Mouse (Mus musculus) urinary bladder, postnatal 10 days (tissue): ENCODE data around the gene Znrf2.

ENCODE experiments used
- DNase-seq: peaks from one replicate; pipeline ENCODE4 v3.0.0; 2022; ENCODE audit warnings: low spot score

Znrf2 gene

DNA sequence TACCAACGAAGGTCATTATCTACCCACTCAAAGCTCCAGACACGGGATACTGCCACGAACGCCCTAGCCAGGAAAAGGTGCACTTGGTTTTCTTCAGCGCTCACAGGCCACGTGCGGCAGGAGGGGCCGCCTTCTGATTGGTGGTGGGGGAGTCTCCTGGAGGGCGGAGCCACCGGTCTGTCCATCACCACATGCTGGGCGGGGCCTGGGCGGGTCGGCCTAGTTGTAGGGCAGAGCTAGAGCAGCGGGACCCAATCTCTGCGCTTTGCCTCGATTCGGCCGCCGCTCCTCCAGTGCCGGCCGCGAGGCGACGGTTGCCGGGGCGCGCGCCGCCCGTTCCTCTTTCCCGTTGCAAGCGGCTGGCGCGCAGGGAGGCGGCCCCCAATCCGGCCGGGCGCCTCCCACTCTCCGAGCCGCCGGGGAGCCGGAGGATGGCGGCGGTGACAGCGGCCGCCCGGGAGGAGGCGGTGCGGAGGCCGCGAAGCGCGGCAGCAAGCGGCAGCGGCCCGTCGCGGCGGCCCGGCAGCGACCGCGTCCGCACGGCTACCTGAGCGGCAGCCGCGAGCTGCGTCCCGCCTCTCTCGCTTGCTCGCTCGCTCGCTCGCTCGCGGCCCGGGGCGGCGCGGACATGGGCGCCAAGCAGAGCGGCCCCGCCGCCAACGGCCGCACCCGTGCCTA, at the start of gene Znrf2:
Gene Znrf2, plus strand, starts transcription at position 529 of the 678 bp plus-strand sequence.
- DNase-seq: peak; percentile 76

GRCm38 (mm10) chr6:54767746-54768145, 49.0 kb upstream of the Znrf2 start:
- no peak for DNase-seq

GRCm38 (mm10) chr6:54770766-54771165, 46.0 kb upstream of the Znrf2 start:
- no peak for DNase-seq

GRCm38 (mm10) chr6:54771171-54771570, 45.5 kb upstream of the Znrf2 start:
- no peak for DNase-seq

- no peak for DNase-seq
These were observed 44.6 kb upstream of the Znrf2 start for GRCm38 (mm10) chr6:54772078-54772477.

- DNase-seq: no peak
These were observed 41.0 kb upstream of the Znrf2 start for GRCm38 (mm10) chr6:54775739-54776138.

DNA sequence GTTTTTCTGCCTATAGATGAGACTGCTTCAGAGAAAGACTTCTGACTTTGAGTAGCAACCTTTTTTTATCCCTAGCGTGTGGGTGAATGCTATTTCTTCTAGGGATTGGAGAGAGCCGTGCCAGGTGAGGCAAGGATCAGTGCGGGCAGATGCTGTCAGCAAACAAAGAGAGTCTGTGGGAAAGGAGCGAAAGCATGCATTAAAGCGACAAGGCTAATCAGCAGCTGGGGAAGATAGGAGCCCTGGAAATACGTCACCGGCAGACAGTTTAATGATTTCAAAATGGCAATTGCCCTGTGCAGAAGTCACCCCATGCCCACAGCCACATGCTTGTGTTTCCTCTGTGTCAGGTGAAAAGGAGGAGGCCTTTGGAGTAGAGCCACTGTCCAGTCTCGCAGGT, 39.1 kb upstream of the Znrf2 start:
- DNase-seq: no peak

DNA sequence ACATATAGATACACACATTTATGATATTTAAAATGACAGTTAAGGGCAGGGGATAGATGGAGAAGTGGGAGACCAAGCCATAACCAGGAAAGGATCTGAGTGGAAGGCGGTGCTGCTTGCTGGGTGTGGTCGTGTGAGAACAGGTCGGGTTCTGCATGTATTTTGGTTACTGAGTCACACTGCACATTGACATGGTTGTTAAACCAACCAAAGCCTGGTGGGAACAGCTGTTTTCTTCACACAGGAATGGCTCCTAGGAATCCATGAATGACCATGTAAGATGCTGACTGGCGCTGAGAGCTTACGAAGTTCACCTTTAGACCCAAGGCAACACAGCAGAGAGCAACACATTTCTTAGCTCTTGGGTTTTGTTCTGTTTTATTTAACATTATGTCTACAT, 36.7 kb upstream of the Znrf2 start:
- no peak for DNase-seq

- DNase-seq: no peak
These were observed 36.0 kb upstream of the Znrf2 start for GRCm38 (mm10) chr6:54780569-54781304.

DNA sequence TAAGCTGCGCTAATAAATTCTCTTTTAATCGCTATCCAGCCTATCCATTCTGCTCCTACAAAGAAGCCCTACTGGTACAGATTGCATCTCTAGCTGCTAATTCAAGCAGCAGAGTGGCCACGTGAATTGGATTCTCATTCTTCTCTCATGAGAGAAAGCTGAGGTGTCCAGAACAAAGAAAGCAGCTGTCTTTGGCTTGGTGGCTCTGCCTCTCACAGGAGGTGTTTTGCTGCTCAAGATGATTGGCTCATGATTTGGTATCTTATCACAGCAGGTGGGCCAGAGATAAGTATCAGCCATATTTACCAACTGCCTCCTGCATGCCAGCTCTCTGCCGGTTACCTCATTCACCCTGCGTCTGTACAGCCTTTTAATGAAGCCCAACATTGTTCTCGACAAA, 34.8 kb upstream of the Znrf2 start:
- DNase-seq: no peak

- no peak for DNase-seq
These were observed 31.5 kb upstream of the Znrf2 start for GRCm38 (mm10) chr6:54785098-54785730.

DNA sequence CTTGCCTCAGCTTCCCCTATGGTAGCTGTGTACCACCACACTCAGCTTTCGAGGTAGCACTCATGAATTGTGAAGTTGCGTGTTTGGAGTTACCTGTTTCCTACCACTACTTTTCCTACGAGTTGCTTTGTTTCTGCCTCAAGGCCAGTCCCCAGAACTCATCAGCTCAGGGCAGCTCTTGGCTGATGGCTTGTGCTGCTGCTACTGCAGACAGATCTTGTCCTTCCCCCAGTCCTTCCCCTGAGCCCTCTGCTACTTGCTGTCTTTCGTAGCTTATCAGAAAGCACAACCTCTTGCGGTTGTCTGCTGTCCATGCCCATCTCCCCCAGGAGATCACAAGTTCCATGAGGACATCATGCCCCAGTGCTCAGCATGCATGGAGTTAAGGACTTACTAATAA, 29.9 kb upstream of the Znrf2 start:
- DNase-seq: no peak

- DNase-seq: no peak
These were observed 28.2 kb upstream of the Znrf2 start for GRCm38 (mm10) chr6:54788493-54788892.

GRCm38 (mm10) chr6:54789139-54789538, 27.6 kb upstream of the Znrf2 start:
- DNase-seq: no peak

GRCm38 (mm10) chr6:54790071-54790470, 26.6 kb upstream of the Znrf2 start:
- no peak for DNase-seq

- no peak for DNase-seq
These were observed 22.9 kb upstream of the Znrf2 start for GRCm38 (mm10) chr6:54793853-54794252.

DNA sequence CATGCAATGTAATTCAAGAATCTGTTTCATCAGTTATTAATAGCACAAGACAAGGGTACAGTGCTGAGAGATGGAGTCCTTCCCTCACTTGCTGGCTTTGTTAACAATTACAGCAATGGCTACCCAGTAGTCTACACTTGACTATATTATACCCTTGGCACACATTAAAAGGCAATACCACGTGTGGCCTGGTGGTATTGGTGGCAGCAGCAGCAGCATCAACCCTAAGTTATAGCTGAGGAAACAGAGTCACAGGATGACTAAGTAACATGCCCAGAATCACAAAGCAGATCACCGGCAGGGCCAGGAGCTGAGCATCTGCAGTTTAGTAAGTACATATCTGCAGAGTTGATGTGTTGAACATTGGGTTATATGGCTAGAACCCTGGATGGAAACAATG, 22.3 kb upstream of the Znrf2 start:
- DNase-seq: no peak

DNA sequence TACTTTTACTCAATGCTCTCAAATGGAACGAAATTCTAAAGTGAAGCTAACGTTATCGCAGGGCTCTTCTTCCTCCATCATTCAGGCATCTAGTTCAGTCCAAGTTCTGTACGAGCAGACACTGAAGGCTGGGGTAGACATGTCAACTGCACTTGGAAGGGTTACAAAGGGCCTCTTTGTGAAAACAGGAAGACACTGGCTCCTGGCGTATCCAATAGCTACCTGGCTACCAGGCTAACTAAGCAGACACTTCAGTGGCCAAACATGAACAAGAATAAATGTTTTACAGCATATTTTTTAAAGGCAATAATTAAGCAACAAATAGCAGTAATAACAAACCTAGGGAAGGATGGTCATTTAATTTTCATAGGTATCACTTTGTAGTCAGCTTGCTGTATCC, 21.7 kb upstream of the Znrf2 start:
- no peak for DNase-seq

- no peak for DNase-seq
These were observed 20.7 kb upstream of the Znrf2 start for GRCm38 (mm10) chr6:54795971-54796370.

DNA sequence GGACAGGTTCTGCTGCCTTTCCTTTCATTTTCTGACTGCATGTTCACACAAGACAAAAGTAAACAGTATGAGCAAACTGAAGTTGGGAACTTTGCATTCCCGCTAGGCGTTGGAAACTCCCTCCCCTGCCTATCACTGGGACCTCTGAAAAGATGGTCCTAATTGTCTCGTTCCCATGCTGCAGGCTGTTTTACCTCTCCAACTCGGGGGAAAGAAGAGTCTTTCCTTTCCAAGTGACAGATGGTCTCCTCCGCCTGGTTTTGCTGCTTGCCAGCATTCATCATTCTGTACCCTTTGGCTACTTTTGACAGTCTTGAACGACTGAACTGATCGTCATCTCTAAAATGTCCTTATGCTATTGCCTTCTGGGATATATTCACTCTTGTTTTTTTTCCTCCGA, 14.4 kb upstream of the Znrf2 start:
- no peak for DNase-seq

DNA sequence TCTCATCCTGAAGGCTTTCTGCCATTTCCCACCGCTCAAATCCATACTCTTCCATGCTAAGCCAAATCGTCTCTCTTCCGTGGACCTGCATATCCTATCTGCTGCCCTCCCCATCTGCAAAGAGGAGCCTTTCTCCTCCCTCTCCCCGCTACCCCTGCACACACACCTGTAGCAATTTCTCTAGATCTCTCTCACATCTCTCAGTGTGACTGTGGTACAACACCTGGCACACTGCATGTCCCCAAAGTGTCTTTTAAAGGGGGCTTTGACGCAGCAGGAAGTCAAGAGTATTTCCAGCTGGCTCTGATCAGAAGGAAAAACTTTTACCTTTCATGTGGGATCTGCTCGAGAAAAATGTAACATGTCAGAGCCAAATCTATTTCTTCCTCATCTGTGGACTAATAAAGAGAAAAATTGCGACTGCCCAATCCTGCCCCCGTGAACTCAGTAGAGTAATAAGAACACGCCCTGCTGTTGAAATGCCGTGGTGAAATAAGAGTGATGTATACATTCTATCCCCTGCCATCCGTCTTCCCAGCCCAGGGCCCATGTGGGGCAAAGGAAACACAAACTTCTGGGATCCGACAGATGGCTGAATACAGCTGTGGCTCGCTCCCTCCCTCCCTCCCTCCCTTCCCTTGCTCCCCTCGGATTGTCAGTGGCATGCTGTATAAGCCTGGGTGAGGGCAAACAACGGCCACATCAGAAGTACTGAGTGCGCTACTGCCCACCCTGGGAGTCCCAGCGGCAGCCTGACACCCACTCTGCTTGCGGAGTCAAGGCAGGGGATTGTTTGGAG, 12.5 kb upstream of the Znrf2 start:
- no peak for DNase-seq

GRCm38 (mm10) chr6:54805779-54806178, 10.9 kb upstream of the Znrf2 start:
- no peak for DNase-seq
